Mouse (Mus musculus): ENCODE measurements around the gene Rerg.

Gene Rerg

GRCm38 (mm10) chr6:137017216-137017973 lies 152.9 kb downstream of the Rerg start:
- no peak for DNase-seq (ENCODE audit: low read depth, low spot score)

- no peak for DNase-seq (ENCODE audit: low read depth, low spot score)
These were observed 156.0 kb downstream of the Rerg start for GRCm38 (mm10) chr6:137014346-137014745.

- no peak for DNase-seq (ENCODE audit: low read depth, low spot score)
These were observed 159.1 kb downstream of the Rerg start for GRCm38 (mm10) chr6:137011187-137011586.
